Mouse (Mus musculus): ENCODE data around the gene Fndc3b. TPM values are rescaled to one million over a fixed set of nuclear protein-coding genes. Genes with fewer than 3 reads are reported as not detected.

Fndc3b gene
- polyA plus RNA-seq, 1 experiment = 8.4 TPM

GRCm38 (mm10) chr3:27600645-27601044, 110.5 kb downstream of the Fndc3b start:
- no peak for DNase-seq (ENCODE audit: extremely low spot score in 1 of 2, low spot score in 1 of 2)

- no peak for DNase-seq (ENCODE audit: extremely low spot score in 1 of 2, low spot score in 1 of 2)
Measured at GRCm38 (mm10) chr3:27600197-27600596, 110.9 kb downstream of the Fndc3b start.

DNA sequence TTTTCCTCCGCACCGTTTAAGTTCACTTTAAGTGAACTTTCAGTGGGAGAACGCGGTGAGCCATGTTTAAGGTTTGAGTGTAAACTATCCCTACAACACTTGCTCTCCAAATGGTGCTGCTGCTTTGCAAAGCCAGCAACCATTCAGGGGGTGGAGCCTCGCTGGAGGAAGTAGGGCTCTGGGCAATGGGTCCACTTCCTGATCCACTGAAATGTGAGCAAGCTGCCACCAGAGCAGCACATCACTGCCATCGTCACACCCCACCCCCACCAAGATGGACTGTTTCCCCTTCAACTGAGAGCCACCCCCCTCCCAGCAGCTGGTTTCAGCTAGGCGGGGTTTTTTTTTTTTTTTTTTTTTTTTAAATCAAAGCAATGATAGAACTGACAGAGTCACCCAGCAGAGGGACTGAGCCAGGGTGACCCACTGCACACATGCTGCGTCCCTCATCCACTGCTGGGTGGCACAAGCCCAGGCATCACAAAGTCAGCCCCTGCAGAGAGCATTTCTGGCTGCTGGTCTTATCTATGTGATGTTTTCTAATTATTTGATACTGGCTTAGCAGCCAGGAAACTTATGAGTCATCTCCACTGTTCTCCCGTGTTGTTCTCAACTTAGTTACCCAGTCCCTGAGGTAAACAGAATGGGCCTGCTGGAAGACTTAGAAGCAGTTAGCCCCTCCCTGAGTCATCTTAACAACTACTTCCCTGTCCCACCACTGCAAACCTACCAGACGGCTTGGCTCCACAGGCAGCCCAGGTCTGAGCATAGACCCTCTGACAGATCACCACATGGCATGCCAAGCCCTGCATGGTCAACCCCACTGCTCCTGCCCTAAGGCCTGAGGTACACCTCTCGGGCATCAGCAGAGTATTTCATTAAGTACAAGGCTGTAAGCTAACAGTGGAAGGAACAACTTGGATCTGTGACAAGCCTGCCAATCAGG, 112.4 kb downstream of the Fndc3b start:
- DNase-seq (ENCODE audit: extremely low spot score in 1 of 2, low spot score in 1 of 2) = no peak

- DNase-seq (ENCODE audit: extremely low spot score in 1 of 2, low spot score in 1 of 2) = peak; percentile 33 to 53
Measured at GRCm38 (mm10) chr3:27593485-27594138, 117.5 kb downstream of the Fndc3b start.

- no peak for DNase-seq (ENCODE audit: extremely low spot score in 1 of 2, low spot score in 1 of 2)
Measured at GRCm38 (mm10) chr3:27592728-27593484, 118.2 kb downstream of the Fndc3b start.

DNA sequence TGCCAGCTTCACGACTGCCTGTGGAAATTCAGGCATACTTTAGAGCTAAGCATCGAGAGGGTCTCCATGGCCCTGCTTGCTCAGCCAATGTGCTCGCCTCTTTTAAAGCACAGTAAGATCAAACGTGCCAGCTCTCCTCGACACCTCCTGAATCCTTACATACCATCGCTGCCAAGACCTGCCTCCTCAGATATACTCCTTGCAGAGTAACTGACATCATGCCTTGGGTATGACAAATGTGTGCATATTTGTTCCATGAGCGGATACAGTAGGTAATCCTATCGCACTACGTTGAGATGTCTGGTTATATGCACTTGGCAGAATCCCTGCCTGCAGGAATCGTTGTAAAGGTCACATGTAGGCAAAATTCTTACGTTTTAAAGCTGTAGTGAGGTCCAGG, 120.3 kb downstream of the Fndc3b start:
- no peak for DNase-seq (ENCODE audit: extremely low spot score in 1 of 2, low spot score in 1 of 2)

GRCm38 (mm10) chr3:27589305-27589704, 121.8 kb downstream of the Fndc3b start:
- DNase-seq (ENCODE audit: extremely low spot score in 1 of 2, low spot score in 1 of 2) = no peak

GRCm38 (mm10) chr3:27588604-27589003, 122.5 kb downstream of the Fndc3b start:
- no peak for DNase-seq (ENCODE audit: extremely low spot score in 1 of 2, low spot score in 1 of 2)

DNA sequence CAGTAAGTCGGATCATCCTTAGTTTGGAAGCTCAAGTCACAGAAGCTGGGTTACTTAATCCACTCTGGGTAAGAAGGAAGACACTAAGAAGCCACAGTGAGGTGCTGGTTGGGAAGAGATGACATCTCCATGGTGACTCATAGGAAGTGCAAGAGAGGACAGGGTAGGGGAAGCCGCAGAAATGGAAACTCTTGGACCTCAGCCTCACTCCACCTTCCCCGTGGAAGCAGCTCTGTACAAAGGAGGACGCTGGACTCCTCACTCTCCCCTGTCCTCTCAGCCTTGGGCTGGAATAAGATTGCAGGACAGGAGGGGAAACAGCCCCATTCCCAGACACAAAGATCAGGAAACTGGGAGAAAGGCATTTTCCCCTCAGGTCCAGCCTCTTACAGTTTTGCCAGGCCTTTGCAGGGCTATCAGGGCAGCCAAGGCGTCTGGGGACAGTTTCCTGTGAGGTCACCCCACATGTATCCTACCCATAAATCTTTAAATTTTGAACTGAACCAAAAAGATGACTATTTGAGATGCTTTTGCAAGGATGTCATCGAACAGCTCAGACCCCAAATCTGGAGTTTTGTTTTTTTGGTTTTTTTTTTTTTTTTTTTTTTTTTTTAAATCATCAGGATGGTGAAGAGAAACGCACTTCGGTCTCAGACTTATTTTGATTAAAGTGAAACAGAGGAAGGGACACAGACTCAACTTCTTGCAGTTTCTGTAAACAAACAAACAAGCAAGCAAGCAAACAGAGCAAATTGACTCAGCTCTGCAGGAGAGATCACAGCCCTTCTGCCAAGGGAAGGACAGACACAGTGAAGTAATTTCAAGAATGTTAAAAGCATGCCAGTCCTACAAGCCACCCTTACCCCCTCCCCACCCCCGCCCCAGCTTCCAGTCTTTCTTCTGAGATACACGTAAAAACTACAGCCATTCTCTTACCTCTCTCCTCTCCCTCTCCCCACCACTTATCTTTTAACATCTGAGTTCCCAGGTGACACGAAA, 126.2 kb downstream of the Fndc3b start:
- no peak for DNase-seq (ENCODE audit: extremely low spot score in 1 of 2, low spot score in 1 of 2)

DNA sequence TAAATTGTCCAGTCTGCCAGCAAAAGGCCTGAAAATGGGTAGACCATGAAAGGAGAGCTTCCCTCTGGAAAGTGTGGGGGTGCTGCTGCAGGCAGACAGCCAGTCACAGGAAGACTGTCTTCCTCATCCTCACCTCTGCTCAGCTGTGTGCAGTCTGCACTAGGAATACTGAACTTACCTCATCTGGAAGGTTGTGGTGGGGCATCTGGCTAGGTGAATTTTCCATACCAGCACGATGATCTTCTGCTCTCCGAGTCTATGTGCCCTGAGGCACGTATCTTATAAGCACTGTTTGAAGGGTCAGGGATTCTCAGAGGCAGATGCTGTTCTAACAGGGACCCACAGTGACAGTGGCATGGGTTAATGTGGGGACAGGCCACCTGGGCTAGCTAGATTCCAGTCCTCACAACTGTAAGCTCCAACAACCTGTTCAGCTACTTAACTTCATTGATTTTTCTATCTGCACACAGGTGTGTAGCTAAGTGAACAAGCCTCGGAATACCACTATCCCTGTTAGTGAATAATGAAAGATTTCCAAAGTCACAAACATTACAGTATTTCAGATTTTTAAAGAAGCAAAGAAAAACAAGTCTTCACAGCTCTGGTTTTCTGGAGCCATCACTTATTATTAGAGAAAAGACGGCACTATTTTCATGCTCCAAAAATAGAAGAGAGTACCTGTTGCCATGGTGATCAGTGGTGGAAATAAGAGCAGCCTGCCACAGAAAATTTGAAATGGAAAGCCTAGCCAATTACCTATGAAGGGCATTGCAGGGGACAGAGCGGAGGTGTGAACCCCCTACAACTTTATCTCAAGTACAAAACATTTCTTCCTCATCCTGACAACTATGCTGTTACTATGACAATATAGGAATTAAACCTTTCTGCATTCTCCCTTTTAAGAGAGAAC, 128.9 kb downstream of the Fndc3b start:
- DNase-seq (ENCODE audit: extremely low spot score in 1 of 2, low spot score in 1 of 2) = peak in 1 of 2 experiments; percentile 31

DNA sequence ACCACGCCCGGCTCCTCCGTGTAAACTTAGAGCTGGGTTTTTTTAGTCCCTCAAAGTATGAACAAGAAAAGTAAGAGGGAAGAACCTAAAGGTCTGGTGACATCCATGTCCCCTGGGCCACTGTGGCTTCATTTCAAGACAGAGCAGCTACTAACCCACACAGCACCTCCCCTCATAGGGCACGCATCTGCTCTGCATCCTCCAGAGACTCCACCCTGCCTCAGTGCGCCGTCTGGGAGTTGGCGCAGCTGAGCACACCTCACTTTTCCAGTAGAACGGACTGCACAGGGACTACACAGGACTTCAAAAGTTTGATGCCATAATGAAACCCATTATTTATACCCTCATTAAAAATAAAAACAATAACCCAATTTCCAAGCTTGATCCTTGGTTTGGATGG, 130.2 kb downstream of the Fndc3b start:
- no peak for DNase-seq (ENCODE audit: extremely low spot score in 1 of 2, low spot score in 1 of 2)

DNA sequence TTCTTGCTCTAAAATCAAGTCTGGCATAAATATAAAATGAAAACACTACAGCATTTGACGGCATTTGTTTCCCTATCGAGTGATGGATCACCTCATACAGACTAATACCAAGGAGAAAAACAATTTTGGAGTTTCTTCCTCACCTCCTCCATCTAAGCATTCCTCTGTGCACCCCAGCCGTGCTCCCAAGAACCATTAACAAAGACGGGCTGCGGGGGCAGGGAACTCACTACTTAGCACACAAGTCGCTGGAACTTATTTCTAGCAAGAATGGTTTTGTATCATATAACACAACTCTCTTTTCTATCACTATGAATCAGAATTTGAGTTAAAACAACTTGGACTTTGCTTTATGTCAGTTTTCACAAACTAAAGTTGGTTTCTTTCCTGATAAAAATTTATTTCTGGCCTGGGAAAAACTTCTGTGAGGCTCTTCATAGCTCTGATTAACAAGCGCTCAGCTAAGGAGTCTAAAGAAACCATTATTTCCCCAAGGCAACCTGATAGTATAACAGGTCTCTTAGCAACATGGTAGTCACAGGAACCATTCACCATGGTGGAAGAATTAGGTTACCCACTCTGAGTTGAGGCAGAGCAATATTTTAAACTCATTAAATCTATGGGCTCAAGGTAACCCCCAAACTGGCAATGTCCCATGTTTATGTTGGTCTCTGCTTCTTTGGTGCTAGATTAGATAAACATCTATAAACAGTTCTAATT, 131.1 kb downstream of the Fndc3b start:
- no peak for DNase-seq (ENCODE audit: extremely low spot score in 1 of 2, low spot score in 1 of 2)

- no peak for DNase-seq (ENCODE audit: extremely low spot score in 1 of 2, low spot score in 1 of 2)
Measured at GRCm38 (mm10) chr3:27579229-27579628, 131.9 kb downstream of the Fndc3b start.

DNA sequence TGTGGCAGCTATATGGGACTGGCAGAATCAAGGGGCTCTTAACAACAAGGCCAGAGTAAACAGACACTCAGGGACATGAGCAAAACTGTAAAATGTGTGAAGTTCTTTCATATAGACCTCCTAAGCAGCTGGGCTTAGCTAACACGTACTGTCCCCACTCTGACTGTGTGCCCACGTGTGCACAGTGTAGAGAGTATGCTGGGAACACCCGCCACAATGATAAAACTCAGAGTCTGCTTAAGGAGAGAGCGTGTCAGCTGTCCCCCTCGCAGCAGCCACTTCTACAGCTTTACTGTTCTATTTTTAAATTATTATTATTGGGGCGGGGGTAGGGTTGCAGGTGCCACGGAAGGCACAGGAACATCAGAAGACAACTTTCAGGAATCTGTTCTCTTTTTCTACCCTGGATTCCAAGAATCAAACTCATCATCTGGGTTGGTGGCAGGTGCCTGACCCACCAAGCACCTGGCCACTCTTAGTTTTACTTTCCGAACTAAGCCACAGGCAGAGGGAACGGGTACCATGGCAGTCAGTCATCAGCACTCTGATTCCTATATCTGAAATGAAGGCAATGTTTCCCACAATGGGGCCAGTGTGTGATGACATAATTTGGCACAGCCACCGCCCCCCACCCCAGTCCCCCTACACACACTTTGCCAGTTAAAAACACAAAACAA, 133.6 kb downstream of the Fndc3b start:
- no peak for DNase-seq (ENCODE audit: extremely low spot score in 1 of 2, low spot score in 1 of 2)

GRCm38 (mm10) chr3:27574241-27574640, 136.9 kb downstream of the Fndc3b start:
- DNase-seq (ENCODE audit: extremely low spot score in 1 of 2, low spot score in 1 of 2) = no peak

GRCm38 (mm10) chr3:27573458-27573857, 137.6 kb downstream of the Fndc3b start:
- peak in 1 of 2 experiments; percentile 23 for DNase-seq (ENCODE audit: extremely low spot score in 1 of 2, low spot score in 1 of 2)

DNA sequence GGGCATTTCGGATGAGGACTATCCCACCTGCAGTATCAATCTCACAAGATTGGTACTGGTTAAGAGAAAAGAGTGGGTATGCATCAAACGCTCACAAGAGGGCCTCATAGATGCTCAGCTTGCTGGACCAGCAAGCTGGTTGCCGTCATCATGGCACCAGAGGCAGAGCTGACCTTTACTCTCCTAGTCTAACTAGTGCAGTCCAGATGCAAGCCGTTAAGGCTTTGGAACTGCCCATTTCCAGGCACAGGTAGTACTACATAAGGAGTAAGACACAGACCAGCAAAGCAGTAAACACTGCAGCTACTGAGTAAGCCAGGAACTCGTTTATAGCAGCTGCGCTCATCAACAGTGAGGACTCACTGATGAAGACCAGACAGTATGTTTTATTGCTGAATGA, 138.8 kb downstream of the Fndc3b start:
- DNase-seq (ENCODE audit: extremely low spot score in 1 of 2, low spot score in 1 of 2) = peak in 1 of 2 experiments; percentile 26

- DNase-seq (ENCODE audit: extremely low spot score in 1 of 2, low spot score in 1 of 2) = no peak
Measured at GRCm38 (mm10) chr3:27565314-27565713, 145.8 kb downstream of the Fndc3b start.
